Mouse (Mus musculus): Measurements from ENCODE around the gene Idua.

GRCm38 (mm10) chr5:108707758-108708157 is 47.6 kb downstream of the Idua start:
- TF ChIP-seq SRF (IDR thresholded peaks at IDR 0.05; ENCODE audit: control insufficient read depth, insufficient read length, low read depth) = no peak
- no peak for TF ChIP-seq CEBPB (IDR thresholded peaks at IDR 0.05; ENCODE audit: insufficient read depth, poor library complexity, severe bottlenecking)
- TF ChIP-seq USF1 (IDR thresholded peaks at IDR 0.05; ENCODE audit: low read depth) = no peak
- TF ChIP-seq POLR2A (IDR thresholded peaks at IDR 0.05; ENCODE audit: insufficient read length, low read depth) = no peak
- no peak for TF ChIP-seq POLR2AphosphoS2 (IDR thresholded peaks at IDR 0.05; ENCODE audit: insufficient read length, low read depth)
- TF ChIP-seq MAX (IDR thresholded peaks at IDR 0.05; ENCODE audit: low read depth) = no peak
- TF ChIP-seq TCF12 (IDR thresholded peaks at IDR 0.05; ENCODE audit: insufficient read depth, poor library complexity, severe bottlenecking) = no peak
- TF ChIP-seq MYOG (IDR thresholded peaks at IDR 0.05; ENCODE audit: control insufficient read depth in 1 of 3, insufficient read depth in 1 of 3, insufficient read length in 2 of 3, low read depth in 2 of 3) = no peak
- no peak for TF ChIP-seq E2F4 (IDR thresholded peaks at IDR 0.05; ENCODE audit: insufficient read depth)

Data from myocyte (in vitro differentiated cells).